Mouse (Mus musculus): ENCODE data around the gene Cox11. TPM values are rescaled to one million over a fixed set of nuclear protein-coding genes. Genes with fewer than 3 reads are reported as not detected.

Gene Cox11
- polyA plus RNA-seq, 1 experiment, result 11.5 TPM

DNA sequence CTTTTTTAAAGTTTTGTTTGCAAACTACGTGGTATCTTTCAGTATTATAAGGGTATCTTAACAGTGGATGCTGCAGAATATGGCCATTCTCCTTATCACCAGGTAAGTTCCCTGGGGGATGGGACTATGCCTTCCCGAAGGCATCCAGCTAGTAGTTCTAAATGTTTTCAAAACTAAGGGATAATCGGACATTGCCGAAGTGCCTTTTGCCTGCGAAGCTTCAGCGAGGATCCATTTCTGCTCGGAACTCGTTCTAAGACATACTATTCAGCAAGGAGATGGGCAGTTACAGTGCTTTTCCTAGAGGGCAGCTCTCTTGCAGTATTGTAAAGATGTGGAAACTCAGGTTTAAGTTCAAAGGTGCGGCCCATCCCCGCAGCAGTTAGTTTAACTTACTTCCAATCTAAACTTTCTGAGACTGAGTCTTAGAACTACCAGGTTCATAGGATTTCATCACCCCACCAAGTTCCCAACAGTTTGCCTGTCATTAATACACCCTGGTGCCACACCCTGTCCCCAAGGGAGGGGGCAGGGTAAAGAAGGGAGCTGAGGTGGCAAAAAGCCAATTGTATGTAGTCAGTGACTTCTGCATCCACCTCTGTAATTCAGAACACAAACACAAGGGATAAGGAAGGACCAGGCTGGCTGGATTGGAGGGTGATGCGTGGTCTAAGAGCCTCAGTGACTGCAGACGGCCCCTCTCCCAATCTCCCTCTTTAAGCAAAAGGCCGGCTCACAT, 48.5 kb downstream of the Cox11 start:
- Histone ChIP-seq H3K79me2 (ENCODE audit: control insufficient read depth, insufficient read depth) (no peaks in the 10 kb centered on the region), H3K4me3 (ENCODE audit: insufficient read depth, poor library complexity, severe bottlenecking) (no peak overlapping the region), H3K27me3 (ENCODE audit: control insufficient read depth, insufficient read depth, insufficient read length) (no peaks in the 10 kb centered on the region), H3K36me3 (ENCODE audit: control insufficient read depth, insufficient read depth) (no peaks in the 10 kb centered on the region), H3ac (ENCODE audit: control insufficient read depth, insufficient read length, low read depth) (no peak overlapping the region), H3K79me3 (ENCODE audit: low read depth) (no peaks in the 10 kb centered on the region)
- no peak for TF ChIP-seq MAX (IDR thresholded peaks at IDR 0.05)

- Histone ChIP-seq H3K79me2 (ENCODE audit: control insufficient read depth, insufficient read depth) (no peaks in the 10 kb centered on the region), H3K79me3 (ENCODE audit: low read depth) (no peaks in the 10 kb centered on the region), H3K36me3 (ENCODE audit: control insufficient read depth, insufficient read depth) (no peaks in the 10 kb centered on the region), H3ac (ENCODE audit: control insufficient read depth, insufficient read length, low read depth) (peak overlapping the region; percentile 13), H3K4me3 (ENCODE audit: insufficient read depth, poor library complexity, severe bottlenecking) (peak overlapping the region; percentile 25), H3K27me3 (ENCODE audit: control insufficient read depth, insufficient read depth, insufficient read length) (no peaks in the 10 kb centered on the region)
- TF ChIP-seq USF1 (IDR thresholded peaks at IDR 0.05; ENCODE audit: low read depth) (no peak), CTCF (IDR thresholded peaks at IDR 0.05; ENCODE audit: control insufficient read depth, insufficient read depth, insufficient read length) (no peak), MYOG (IDR thresholded peaks at IDR 0.05; ENCODE audit: control insufficient read depth, extremely low read depth, insufficient read length) (no peak), MYOD1 (IDR thresholded peaks at IDR 0.05; ENCODE audit: control insufficient read depth, insufficient read length, low read depth) (no peak), CEBPB (IDR thresholded peaks at IDR 0.05; ENCODE audit: low read depth) (no peak), MAX (IDR thresholded peaks at IDR 0.05) (no peak)
These were observed 49.1 kb downstream of the Cox11 start for GRCm38 (mm10) chr11:90687040-90687439.

- H3K36me3 ChIP-seq (ENCODE audit: control insufficient read depth, insufficient read depth), result no peaks in the 10 kb centered on the region
- no peaks in the 10 kb centered on the region for H3K79me2 ChIP-seq (ENCODE audit: control insufficient read depth, insufficient read depth)
- H3K4me3 ChIP-seq (ENCODE audit: insufficient read depth, poor library complexity, severe bottlenecking), result peak within 1 kb of the TSS; percentile 25
- no peaks in the 10 kb centered on the region for H3K79me3 ChIP-seq (ENCODE audit: low read depth)
- no peaks in the 10 kb centered on the region for H3K27me3 ChIP-seq (ENCODE audit: control insufficient read depth, insufficient read depth, insufficient read length)
- TF ChIP-seq MYOG (IDR thresholded peaks at IDR 0.05; ENCODE audit: control insufficient read depth, extremely low read depth, insufficient read length), result no peak
- no peak for TF ChIP-seq FOSL1 (IDR thresholded peaks at IDR 0.05; ENCODE audit: insufficient read depth, low read length, poor library complexity, severe bottlenecking)
- TF ChIP-seq USF1 (IDR thresholded peaks at IDR 0.05; ENCODE audit: low read depth), result no peak
- no peak for TF ChIP-seq CTCF (IDR thresholded peaks at IDR 0.05; ENCODE audit: control insufficient read depth, insufficient read depth, insufficient read length)
- TF ChIP-seq MYOD1 (IDR thresholded peaks at IDR 0.05; ENCODE audit: control insufficient read depth, insufficient read length, low read depth), result no peak
- TF ChIP-seq CEBPB (IDR thresholded peaks at IDR 0.05; ENCODE audit: low read depth), result no peak
- TF ChIP-seq MAX (IDR thresholded peaks at IDR 0.05), result no peak
- H3ac ChIP-seq (ENCODE audit: control insufficient read depth, insufficient read length, low read depth), result peak within 1 kb of the TSS; percentile 13
These were observed 49.8 kb downstream of the Cox11 start, which contains the start of gene Tom1l1 for GRCm38 (mm10) chr11:90687460-90688416. Gene Tom1l1 (minus strand): TSS chr11:90688366.

DNA sequence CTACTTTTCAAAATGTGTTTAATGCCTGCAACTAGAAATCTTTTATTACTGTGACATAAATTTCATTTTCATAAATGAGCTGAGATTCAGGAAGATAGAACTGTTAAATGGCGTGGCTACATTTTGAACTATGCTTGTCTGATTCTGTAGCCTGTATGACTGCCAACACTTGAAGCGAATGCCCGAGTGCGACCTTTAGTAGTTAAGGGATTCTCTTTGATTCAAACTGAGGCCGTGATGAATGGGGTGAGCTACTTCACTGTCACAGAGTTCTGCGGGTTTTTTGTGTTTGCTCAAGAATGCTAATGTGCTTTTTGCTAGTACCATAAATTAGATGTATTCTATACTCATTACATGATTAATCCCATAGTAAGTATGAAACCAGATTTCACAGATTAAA, 52.4 kb downstream of the Cox11 start:
- no peak overlapping the region for H3K4me3 ChIP-seq (ENCODE audit: insufficient read depth, poor library complexity, severe bottlenecking)
- TF ChIP-seq MYOG (IDR thresholded peaks at IDR 0.05; ENCODE audit: control insufficient read depth, extremely low read depth, insufficient read length) (no peak), USF1 (IDR thresholded peaks at IDR 0.05; ENCODE audit: low read depth) (no peak), CEBPB (IDR thresholded peaks at IDR 0.05; ENCODE audit: low read depth) (no peak), FOSL1 (IDR thresholded peaks at IDR 0.05; ENCODE audit: insufficient read depth, low read length, poor library complexity, severe bottlenecking) (no peak), CTCF (IDR thresholded peaks at IDR 0.05; ENCODE audit: control insufficient read depth, insufficient read depth, insufficient read length) (no peak), MYOD1 (IDR thresholded peaks at IDR 0.05; ENCODE audit: control insufficient read depth, insufficient read length, low read depth) (no peak)
- H3K36me3 ChIP-seq (ENCODE audit: control insufficient read depth, insufficient read depth), result no peaks in the 10 kb centered on the region
- no peak overlapping the region for H3ac ChIP-seq (ENCODE audit: control insufficient read depth, insufficient read length, low read depth)
- H3K79me3 ChIP-seq (ENCODE audit: low read depth), result no peaks in the 10 kb centered on the region
- no peaks in the 10 kb centered on the region for H3K79me2 ChIP-seq (ENCODE audit: control insufficient read depth, insufficient read depth)
- no peaks in the 10 kb centered on the region for H3K27me3 ChIP-seq (ENCODE audit: control insufficient read depth, insufficient read depth, insufficient read length)

GRCm38 (mm10) chr11:90694206-90694605, 56.2 kb downstream of the Cox11 start:
- H3K36me3 ChIP-seq (ENCODE audit: control insufficient read depth, insufficient read depth), result no peaks in the 10 kb centered on the region
- TF ChIP-seq MYOG (IDR thresholded peaks at IDR 0.05; ENCODE audit: control insufficient read depth, extremely low read depth, insufficient read length) (no peak), CTCF (IDR thresholded peaks at IDR 0.05; ENCODE audit: control insufficient read depth, insufficient read depth, insufficient read length) (no peak), MYOD1 (IDR thresholded peaks at IDR 0.05; ENCODE audit: control insufficient read depth, insufficient read length, low read depth) (no peak), CEBPB (IDR thresholded peaks at IDR 0.05; ENCODE audit: low read depth) (no peak), FOSL1 (IDR thresholded peaks at IDR 0.05; ENCODE audit: insufficient read depth, low read length, poor library complexity, severe bottlenecking) (no peak), MAX (IDR thresholded peaks at IDR 0.05) (no peak), USF1 (IDR thresholded peaks at IDR 0.05; ENCODE audit: low read depth) (no peak)
- H3K4me3 ChIP-seq (ENCODE audit: insufficient read depth, poor library complexity, severe bottlenecking), result no peak overlapping the region
- H3K79me3 ChIP-seq (ENCODE audit: low read depth), result no peaks in the 10 kb centered on the region
- no peak overlapping the region for H3ac ChIP-seq (ENCODE audit: control insufficient read depth, insufficient read length, low read depth)
- peaks cover 4% of the 10 kb centered on the region for H3K27me3 ChIP-seq (ENCODE audit: control insufficient read depth, insufficient read depth, insufficient read length)
- no peaks in the 10 kb centered on the region for H3K79me2 ChIP-seq (ENCODE audit: control insufficient read depth, insufficient read depth)

Other genes with a start within 250 kb of the Cox11 start
- 0.16 TPM for gene Hlf, start 247.3 kb upstream of the Cox11 start, polyA plus RNA-seq (2012; fragmentation: generic; extraction: Trizol)
- 3.7 TPM for gene Stxbp4, start 89 bp upstream of the Cox11 start, polyA plus RNA-seq (2012; fragmentation: generic; extraction: Trizol)
- 1.0 TPM for gene Tom1l1, start 50.2 kb downstream of the Cox11 start, polyA plus RNA-seq (2012; fragmentation: generic; extraction: Trizol)